Mouse (Mus musculus) thymus, postnatal 14 days (tissue): ENCODE results near the gene Zfp865.
"Not testable (repeated sequence)": the region's sequence is repeated elsewhere in the genome, so short reads cannot be mapped to it uniquely, and the experiment has no call there.

Experiments used
- DNase-seq: peaks from one replicate; pipeline ENCODE4 v3.0.0; 2021

The Zfp865 gene

DNA sequence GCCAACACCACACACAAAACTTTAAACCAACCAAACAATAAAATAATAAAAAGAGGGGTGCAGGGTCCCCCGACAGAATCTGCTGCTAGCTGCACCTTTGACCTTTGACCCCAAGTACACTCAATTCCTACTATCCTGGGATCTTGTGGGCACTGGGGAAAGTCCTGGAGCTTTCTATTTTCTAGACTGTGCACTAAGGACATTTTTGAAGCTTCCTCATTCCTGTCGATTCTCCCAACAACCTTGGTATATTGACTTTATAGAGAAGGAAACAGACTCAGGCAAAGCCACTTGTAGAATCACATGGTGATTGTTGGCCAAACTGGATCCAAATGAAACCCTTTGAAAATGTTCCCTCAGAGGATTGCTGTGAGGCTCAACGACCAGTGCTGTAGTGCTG lies 4.1 kb upstream of the Zfp865 start:
- DNase-seq = no peak

DNA sequence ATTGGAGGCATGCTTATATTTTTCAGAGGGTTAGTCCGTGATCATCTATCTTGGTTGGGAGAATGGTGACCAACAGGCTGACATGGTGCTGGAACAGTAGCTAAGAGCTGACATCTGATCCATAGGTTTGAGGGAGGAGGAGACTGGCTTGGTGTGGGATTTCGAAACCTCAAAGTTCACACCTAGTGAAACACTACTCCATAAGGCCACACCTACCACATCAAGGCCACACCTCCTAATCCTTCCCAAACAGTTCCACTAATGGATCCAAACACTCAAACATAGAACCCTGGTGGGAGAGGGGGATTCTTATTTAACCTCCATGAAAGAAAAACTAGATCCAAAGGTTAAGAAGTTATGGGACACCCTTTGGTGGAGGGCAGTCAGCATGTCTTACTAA lies 3.3 kb upstream of the Zfp865 start:
- DNase-seq = no peak

DNA sequence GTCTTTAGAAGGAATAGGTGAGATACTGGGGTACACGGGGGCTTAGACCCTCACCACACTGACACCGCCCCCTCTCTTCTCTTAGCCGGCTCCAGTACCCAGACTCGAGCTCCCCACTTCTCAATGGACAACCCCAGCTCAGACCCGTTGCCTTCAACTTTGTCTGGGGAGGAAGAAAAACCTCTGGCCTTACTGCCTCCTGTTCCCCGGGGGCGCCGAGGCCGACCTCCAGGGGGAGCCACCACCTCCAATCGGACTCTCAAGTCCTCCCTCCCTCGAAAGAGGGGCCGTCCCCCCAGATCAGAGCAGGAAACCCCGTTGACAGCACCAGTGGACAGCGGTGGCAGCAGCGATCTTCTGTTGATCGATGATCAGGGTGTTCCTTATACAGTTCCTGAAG lies 2.8 kb upstream of the Zfp865 start:
- peak; percentile 57 for DNase-seq

DNA sequence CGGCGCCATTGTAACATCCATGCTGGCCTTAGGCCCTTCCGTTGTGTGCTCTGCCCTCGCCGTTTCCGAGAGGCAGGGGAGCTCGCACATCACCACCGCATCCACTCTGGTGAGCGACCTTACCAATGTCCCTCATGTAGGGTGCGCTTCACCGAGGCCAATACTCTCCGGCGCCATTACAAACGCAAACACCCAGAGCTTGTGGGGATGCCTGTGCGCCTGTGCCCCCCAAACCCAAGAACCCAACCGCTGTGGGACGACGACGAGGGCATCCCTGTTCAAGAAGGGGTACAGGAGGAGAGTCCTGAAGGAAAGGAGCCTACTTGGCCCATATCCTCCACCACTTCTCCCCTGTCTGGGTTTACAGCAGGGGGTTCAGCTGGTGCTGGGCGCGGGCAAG lies 2.2 kb upstream of the Zfp865 start:
- DNase-seq = no peak

DNA sequence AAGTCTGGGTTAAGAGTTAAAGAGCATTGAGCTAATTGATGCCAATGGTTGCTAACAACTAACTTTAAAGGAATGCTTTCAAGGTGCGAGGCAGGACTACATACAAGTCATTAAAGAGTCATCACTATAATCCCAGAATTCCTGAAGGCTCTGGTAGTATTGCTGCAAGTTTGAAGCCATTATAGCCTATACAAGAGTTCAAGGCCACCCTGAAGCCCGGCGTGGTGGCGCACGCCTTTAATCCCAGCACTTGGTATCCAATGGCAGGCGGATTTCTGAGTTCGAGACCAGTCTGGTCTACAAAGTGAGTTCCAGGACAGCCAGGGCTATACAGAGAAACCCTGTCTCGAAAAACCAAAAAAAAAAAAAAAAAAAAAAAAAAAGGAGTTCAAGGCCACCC lies 600 bp upstream of the Zfp865 start:
- not testable (repeated sequence) for DNase-seq

DNA sequence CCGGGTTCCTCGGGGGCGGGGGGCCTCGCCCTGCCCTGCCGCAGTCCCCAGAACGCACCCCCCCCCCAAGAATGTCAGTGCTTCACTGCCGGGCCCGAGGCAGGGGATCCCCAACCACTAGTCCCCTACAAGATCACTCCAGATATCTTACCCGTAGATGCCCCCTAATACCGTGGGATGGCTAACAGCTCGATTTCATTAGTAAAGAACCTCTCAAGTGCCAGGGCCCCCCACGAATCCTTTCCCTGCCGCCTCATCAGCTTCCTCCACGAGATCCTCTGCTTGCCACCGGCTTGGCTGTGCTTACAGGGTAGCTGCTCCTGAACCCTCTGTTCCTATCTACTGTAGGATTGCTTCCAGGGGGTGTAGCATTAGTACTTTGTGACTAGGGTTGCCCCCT lies 509 bp downstream of the Zfp865 start:
- no peak for DNase-seq

DNA sequence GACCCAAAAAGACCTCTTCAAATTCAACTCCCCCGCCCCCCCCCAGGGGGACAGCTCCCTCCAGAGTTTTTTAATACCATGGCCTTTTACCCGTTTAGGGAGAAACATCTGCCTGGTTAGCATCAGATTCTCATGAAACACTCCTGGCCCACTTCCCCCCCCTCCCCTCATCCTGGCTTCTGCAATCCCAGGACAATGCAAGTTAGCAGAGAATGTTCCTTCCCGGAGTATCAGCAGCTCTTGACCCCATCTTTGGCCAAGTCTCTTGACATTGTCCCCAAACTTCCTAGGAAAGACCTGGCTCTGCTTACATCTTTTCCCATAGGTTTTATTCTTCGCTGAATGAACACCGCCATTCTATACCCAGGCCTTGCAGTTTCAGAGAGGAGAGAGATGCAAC lies 1.0 kb downstream of the Zfp865 start:
- DNase-seq = no peak

DNA sequence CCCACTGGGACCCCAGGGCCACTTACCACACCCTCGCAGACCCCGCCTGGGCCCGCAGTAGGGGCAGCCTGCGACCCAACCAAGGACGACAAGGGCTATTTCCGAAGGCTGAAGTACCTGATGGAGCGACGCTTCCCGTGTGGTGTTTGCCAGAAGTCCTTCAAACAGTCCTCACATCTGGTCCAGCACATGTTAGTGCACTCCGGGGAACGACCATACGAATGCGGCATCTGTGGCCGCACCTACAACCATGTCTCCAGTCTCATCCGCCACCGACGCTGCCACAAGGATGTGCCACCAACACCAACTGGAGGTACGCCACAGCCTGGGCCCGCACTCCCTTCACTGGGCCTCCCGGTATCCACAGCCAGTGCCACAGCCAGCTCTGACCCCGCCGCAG lies 9.4 kb downstream of the Zfp865 start:
- no peak for DNase-seq

DNA sequence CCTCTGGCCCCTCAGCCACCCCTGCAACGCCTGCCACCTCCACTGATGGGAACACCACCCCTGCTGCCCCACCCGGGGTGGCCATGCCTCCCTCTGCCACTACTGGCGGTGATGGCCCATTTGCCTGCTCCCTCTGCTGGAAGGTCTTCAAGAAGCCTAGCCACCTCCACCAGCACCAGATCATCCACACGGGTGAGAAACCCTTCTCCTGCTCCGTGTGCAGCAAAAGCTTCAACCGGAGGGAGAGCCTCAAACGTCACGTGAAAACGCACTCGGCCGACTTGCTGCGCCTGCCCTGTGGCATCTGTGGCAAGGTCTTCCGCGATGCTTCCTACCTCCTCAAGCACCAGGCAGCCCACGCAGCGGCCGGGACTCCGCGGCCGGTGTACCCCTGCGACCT lies 9.8 kb downstream of the Zfp865 start:
- no peak for DNase-seq

DNA sequence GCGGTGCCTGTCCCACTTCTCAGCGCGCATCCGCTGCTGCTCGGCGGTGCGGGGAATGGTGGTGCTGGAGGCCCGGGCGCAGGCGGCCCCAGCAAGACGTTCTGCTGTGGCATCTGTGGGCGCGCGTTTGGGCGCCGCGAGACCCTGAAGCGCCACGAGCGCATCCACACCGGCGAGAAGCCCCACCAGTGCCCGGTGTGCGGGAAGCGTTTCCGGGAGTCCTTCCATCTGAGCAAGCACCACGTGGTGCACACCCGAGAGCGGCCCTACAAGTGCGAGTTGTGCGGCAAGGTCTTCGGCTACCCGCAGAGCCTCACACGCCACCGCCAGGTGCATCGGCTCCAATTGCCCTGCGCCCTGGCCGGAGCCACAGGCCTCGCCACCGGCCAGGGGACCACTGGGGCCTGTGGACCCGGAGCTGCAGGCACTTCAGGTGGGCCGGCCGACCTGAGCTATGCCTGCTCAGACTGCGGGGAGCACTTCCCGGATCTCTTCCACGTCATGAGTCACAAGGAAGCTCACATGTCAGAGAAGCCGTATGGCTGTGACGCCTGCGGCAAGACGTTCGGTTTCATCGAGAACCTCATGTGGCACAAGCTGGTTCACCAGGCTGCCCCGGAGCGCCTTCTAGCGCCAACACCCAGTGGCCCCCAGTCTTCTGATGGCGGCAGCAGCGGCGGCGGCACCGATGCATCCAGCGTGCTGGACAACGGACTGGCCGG lies 10.5 kb downstream of the Zfp865 start:
- no peak for DNase-seq

DNA sequence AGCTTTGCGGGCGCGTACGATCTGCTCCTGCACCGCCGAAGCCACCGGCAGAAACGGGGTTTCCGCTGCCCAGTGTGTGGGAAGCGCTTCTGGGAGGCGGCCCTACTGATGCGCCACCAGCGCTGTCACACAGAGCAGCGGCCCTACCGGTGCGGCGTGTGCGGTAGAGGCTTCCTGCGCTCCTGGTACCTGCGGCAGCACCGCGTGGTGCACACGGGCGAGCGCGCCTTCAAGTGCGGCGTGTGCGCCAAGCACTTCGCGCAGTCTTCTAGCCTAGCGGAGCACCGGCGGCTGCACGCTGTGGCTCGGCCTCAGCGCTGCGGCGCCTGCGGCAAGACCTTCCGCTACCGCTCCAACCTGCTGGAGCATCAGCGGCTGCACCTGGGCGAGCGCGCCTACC lies 11.3 kb downstream of the Zfp865 start:
- no peak for DNase-seq

DNA sequence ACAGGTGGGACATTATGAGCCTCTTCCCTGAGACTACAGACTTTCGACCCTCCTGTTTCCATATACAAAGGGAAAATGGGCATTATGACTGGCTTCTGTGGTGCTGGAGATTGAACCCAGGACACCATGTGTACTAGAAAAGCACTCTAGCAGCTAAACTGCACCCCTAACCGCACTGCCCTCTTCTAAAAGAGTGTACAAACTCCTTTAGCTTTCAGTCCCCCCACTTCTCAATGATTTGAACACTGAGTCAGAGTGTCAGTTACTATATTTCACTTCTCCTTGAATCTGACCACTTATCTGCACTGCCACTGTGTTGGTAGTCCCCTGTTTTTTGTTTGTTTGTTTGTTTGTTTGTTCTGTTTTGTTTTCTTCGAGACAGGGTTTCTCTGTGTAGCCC lies 13.6 kb downstream of the Zfp865 start, which contains the start of gene 4632433K11Rik:
Gene 4632433K11Rik, plus strand, starts transcription at position 301 of the 400 bp plus-strand sequence.
- no peak for DNase-seq

DNA sequence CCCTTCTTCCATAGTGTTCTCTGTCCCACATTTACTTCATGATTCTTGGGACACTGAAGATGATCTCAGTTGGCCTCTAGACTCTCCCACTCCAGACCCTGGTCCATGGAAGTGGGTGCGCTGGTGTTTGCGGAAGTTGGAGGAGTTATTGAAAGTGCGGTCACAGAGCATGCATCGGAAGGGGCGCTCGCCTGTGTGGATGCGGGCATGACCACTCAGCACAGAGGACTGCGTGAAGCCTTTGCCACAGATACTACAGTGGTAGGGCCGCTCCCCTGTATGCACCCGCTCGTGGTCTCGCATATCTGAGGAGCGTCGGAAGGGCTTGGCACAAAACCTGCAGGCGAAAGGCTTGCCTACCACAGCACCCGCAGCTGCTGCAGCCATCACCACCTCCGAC lies 15.5 kb downstream of the Zfp865 start:
- no peak for DNase-seq

DNA sequence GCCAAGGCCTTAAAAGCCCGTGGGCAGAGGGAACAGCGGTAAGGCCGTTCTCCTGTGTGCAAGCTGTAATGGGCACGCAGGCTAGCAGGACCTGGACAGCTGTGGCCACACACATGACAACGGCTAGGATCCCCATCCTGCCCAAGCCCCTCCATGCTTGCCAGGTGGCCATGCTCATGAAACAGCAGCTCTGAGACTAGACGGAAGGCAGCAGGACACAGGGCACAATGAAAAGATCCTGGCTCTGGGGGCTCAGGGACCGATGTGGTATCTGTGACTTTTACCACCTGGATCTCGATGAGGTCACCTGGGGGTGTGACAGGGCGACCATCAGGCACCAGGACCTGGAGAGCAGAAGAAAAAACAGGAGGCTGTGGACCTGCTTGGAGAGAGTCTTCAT lies 16.0 kb downstream of the Zfp865 start:
- DNase-seq = no peak

DNA sequence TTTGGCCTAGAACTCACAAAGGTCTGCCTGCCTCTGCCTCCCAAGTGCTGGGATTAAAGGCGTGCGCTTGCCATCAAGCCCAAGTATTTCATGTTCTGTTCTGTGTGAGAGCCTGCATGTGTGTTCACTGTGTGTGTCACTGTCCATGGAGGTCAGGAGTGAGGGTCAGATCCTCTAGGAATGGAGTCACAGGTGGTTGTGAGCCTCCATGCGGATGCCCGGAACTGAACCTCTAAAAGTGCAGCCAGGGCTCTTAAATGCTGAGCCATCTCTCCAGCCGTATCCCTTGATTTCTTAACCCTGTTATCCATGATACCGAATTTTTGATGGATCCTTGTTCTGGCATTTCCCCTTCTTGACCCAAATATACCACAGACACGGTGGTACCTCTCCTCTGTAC lies 16.9 kb downstream of the Zfp865 start:
- no peak for DNase-seq

DNA sequence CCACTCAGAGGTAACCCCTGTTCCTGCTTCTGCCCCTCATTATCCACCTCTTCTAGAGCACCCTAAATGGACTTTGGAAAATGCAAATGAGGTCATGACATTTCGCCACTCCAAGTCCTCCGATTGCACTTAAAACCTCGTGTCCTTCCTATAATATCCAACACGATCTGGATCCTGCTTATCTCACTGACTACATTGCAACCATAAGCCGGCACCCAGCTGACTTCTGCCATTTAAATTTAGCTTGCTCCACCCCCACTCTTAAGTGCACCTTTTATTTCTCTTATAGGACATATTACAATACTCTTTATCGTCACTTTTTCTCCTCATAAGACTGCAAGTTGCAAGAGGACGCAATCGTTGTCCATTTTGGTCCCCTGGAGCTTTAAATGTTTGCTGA lies 17.3 kb downstream of the Zfp865 start:
- DNase-seq = no peak

DNA sequence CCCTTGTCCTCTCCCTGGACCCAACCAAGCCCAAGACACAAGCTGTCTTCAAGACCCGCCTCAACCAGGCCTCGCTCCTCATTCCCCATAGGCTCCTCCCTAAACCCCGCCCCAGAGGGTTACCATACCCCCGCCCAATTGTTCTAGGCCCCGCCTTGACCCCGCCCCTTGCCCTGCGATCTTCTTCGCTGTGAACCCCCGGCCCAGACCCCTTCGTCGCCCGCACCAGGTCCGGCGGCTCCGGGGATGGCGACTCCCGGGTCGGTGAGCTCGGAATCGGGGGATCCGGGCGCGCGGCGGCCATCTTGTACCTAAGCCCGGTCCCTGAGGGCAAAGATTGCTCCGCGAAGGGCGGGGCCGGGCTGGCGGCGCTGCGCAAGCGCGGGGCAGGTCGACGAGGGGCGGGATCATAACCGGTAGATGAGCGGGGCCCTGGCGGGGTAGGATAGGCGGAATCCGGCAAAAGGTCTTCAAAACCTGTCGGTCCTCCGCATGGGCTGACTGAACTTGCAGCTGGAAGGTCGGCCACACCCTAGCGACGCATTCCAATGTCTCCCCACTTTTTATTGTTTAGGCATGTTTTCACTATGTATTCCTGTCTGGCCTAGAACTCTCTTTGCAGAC lies 18.0 kb downstream of the Zfp865 start, which contains the start of gene Zfp784:
Gene Zfp784, minus strand, starts transcription at position 338 of the 624 bp plus-strand sequence.
- DNase-seq = peak; percentile 96

DNA sequence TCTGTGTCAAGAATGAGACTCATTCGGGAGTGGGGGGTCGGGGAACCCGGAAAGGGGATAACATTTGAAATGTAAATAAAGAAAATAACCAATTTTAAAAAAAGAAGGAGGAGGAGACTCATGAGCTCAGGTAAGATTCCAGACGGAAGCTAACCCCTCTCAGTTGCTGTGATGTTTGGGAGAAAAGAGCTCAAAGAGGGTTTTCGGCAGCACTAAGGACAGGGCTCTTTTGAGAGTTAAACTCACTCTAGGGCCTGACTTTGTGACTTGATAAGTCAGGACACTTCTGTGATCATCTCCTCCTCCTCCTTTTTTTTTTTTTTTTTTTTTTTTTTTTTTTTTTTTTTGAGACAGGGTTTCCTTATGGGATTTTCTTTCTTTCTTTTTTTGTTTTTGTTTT lies 18.8 kb downstream of the Zfp865 start:
- no peak for DNase-seq

DNA sequence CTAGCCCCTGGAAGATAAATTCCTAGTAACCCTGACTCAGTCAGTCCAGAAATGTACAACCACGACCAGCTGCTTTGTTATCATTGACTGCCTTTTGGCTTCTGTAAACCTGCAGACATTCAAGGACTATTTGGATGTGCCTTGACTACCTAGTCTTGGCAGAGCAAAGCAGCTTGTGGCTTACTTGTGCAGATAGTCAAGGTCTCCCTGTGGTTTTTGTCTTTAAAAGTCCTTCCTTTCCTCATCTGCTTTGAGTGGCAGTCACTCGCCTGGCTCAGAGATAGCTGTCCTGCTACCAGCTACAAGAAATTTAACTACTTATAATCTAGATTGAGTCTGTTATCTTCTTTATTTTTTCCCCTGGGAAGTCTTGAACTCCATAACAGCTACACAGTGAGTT lies 24.8 kb downstream of the Zfp865 start:
- DNase-seq = no peak

DNA sequence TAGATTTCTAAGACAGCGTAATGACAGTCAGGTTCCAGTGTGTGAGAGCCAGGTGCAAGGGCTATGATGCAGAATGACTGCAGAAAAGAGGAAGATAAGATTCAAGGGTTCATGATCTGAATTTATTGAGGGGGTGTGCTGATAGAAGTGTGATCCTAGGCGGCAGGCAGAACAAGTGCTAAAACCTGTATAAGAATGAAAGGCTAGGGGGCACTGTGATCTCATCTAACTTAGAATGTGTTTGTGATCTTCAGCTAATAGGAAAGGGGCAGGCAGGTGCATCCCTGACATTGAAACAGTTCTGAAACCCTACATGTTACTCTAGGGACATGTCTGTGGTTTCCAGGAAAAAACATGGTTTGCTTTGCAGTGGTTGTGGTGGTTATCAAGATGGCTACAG lies 25.9 kb downstream of the Zfp865 start:
- DNase-seq = peak; percentile 41

DNA sequence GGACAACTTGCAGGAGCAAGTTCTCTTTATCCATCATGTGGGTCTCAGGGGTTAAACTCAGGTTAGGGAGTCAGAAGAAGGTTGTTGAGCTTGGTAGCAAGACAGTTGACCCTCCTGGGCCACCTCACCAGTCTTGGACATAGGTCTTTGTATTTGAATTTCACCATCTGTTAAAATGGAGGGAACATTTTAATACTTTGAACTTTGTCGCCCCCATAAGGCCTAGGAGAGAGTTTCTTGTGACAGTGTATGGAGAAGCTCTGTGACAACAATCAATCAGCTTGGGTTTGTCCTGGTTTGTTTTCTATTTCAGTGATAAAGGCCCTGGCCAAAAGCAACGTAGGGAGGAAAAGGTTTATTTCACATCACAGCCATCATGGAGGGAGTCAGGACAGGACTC lies 27.1 kb downstream of the Zfp865 start:
- DNase-seq = peak; percentile 50

DNA sequence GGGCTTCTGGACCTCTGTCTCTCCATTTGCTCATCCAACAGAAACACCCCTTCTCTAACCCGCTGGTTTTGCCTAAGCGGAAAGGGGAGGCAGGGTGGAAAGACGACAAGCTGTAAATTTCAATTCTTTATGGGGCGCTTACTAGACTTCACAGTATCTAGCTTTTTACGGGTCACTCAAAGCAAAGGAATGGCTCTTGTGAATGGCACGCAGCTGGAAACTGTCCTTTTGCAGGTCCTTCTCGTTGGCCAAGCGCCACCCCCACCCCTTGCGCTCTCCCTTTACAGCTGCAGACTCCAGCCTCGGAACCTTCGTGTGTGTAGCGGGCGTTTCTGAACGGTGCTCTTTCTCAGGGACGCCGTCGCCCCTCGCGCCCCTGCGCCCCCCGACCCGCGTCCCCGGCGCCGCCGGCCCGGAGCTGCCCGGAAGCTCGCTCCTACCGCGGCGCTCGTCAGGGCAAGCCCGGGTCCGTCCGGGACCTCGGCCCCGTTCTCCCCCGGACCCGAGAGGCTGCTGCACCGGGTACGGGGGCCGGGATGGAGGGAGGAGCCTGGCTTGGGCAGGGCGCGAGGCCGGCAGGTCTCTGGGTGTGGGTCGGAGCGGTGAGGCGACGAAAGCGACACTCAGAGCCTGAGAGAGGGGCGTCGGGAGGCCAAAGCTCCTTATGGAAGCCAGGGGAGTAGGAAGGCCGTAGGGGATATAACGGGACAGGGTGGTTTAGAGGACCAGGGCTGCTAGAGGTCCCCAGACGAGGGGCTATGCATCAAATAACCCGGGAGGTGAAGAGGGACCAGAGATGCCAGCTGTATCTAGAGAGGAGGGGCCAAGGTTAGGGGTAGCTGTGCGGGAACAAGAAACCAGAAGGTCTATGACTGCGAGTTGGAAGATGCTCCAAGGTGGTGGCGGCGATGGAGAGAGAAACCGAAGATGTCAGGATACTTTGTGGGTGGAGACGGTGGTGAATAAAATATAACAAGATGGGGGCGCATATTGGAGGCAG lies 31.3 kb downstream of the Zfp865 start, which contains the start of gene Zfp580:
Gene Zfp580, plus strand, starts transcription at position 346 of the 1,000 bp plus-strand sequence.
- peak; percentile 72 for DNase-seq

DNA sequence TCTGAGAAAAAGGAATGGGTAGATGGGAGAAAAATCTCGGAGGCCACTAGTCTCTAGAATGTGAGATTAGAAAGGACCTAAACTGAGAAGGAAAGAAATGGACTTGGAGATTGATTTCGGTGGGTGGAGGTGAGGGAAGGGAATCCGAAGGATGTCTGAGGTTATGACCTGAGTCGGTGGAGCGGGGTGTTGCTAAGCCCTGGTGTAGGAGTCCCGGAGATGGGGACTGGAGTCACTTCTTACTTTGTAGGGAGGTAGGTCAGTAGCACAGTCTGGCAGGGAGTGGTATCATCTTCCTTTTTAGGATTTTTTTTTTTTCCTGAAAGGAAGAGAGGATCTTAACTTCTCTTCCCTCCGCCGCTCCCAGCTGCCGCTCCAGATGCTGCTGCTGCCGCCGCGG lies 32.3 kb downstream of the Zfp865 start:
- no peak for DNase-seq
